Mouse (Mus musculus) limb, embryonic 13.5 days (tissue): ENCODE results near the gene Olfr1099. TPM values are rescaled to one million over a fixed set of nuclear protein-coding genes. Genes with fewer than 3 reads are reported as not detected.

ENCODE experiments used
- ATAC-seq: fragments of 200-750 bp; cut with Nextera tagmentation; 2 replicates; pipeline ENCODE4 v1.8.0; 2017; ENCODE audit warnings: low read depth, moderate number of reproducible peaks, moderate TSS enrichment; ENCODE audit not compliant: low FRiP score
- H3K27ac ChIP-seq: fragments of 300-500 bp; sonication (generic); 2 replicates; pipeline ENCODE4 v1.5.1; 2015; ENCODE audit warnings: inconsistent platforms, mild to moderate bottlenecking, moderate library complexity
- H3K27me3 ChIP-seq: fragments of 300-500 bp; sonication (generic); 2 replicates; pipeline ENCODE4 v1.6.1; 2015; ENCODE audit warnings: mild to moderate bottlenecking, inconsistent platforms
- H3K36me3 ChIP-seq: fragments of 300-500 bp; sonication (generic); 2 replicates; pipeline ENCODE4 v1.6.1; 2015; ENCODE audit warnings: inconsistent platforms, mild to moderate bottlenecking, moderate library complexity
- H3K4me1 ChIP-seq: fragments of 300-500 bp; sonication (generic); 2 replicates; pipeline ENCODE4 v1.6.1; 2015; ENCODE audit warnings: inconsistent platforms
- H3K4me2 ChIP-seq: fragments of 300-500 bp; sonication (generic); replicated peaks from 2 replicates; pipeline ENCODE4 v1.6.1; 2015; ENCODE audit warnings: inconsistent platforms, mild to moderate bottlenecking, moderate library complexity
- H3K4me3 ChIP-seq: fragments of 300-500 bp; sonication (generic); 2 replicates; pipeline ENCODE4 v1.5.1; 2015; ENCODE audit warnings: moderate library complexity, mild to moderate bottlenecking, inconsistent platforms
- H3K9ac ChIP-seq: fragments of 300-500 bp; sonication (generic); 2 replicates; pipeline ENCODE4 v1.6.1; 2015; ENCODE audit warnings: mild to moderate bottlenecking, inconsistent platforms
- H3K9me3 ChIP-seq: fragments of 300-500 bp; sonication (generic); 2 replicates; pipeline ENCODE4 v1.6.1; 2016; ENCODE audit warnings: inconsistent platforms
- WGBS: fragments of 180-500 bp; shearing (Covaris S2); methylation state at CpG from one replicate; pipeline ENCODE4 v1.1.7; 2015; 5-methylcytosine and 5-hydroxymethylcytosine counted together
- polyA plus RNA-seq: library from polyadenylated mRNA; unstranded; fragments of >200 nt; fragmentation: Nextera tagmentation; extraction: Ambion mirVana; gene quantifications from 2 replicates; pipeline ENCODE4 v1.2.1, GENCODE M21; 2015

Olfr1099 gene
- not detected in 2 replicates for polyA plus RNA-seq

DNA sequence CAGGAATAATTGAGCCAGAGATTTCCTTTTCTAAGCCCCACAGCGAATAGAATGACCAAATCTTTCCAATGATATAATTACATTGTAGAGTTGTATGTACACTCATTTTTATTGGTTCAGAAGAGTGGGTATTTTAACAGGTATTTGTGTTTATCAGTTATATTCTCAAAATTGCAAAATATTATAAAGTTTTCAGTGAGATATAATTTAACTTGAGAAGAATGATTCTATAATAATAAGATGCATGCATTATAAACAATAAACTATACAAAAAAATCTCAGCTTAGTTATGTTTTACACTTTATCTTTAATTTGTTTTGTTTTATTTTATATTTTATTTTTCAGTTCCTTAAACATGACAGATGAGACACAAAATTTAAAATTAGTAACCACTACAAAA is at the start of gene Olfr1099:
TSS of gene Olfr1099 (minus strand) at position 101 of the 400 bp plus-strand sequence.
- no peak for ATAC-seq
- Histone ChIP-seq H3K27me3 (no peaks in the 10 kb centered on the region), H3K4me1 (no peaks in the 10 kb centered on the region), H3K36me3 (no peaks in the 10 kb centered on the region), H3K27ac (no peak within 1 kb of the TSS), H3K4me2 (no peak within 1 kb of the TSS), H3K9me3 (no peaks in the 10 kb centered on the region), H3K9ac (no peak within 1 kb of the TSS), H3K4me3 (no peak within 1 kb of the TSS)
- 93% methylated on average over 1 of the region's 1 CpGs for WGBS

DNA sequence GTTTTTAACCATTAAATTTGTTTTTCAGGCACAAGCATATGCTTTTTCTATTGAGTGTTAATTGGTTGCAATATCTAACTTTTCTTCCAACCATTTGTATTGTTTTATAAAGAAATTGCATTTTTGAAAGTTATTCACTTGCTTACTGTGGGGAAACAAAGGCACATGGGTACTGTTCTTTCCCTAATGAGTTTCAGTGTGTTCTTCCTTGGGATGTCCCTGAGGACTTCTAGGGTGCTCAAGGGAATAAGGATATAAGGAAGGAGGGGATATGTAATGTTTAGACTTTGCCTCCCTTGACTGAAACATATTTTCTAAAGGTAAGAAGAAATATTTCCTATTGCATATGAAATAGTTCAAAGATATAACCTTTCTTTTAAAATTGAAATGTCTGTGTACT is 37.6 kb upstream of the Olfr1099 start, which contains the start of gene Olfr1102:
TSS of gene Olfr1102 (plus strand) at position 301 of the 400 bp plus-strand sequence.
- no peaks in the 10 kb centered on the region for H3K9me3 ChIP-seq
- H3K4me3 ChIP-seq = no peak within 1 kb of the TSS
- no peak for ATAC-seq
- no peaks in the 10 kb centered on the region for H3K4me1 ChIP-seq
- H3K36me3 ChIP-seq = no peaks in the 10 kb centered on the region
- H3K27me3 ChIP-seq = no peaks in the 10 kb centered on the region
- no peak within 1 kb of the TSS for H3K27ac ChIP-seq
- H3K9ac ChIP-seq = no peak within 1 kb of the TSS
- no peak within 1 kb of the TSS for H3K4me2 ChIP-seq

DNA sequence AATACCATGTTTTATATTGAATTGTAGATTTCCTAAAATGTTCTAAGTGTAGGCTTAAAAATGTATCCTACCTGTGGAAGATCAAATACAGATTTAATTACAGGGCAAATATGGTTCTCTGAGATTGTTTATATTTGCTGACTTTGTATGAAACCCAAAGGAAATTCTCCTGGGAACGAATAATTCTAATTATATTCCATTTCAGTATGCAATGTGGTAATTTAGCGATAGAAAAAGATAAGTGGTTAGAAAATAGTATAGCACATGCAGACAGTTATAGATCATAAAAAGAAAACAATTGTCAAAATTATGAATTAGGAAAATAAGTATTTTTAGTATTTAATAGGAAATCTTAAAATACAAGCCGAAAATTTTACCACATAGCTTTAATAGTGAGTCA is 30.6 kb upstream of the Olfr1099 start, which contains the start of gene Olfr1101:
TSS of gene Olfr1101 (minus strand) at position 101 of the 400 bp plus-strand sequence.
- no peak for ATAC-seq
- no peak within 1 kb of the TSS for H3K9ac ChIP-seq
- H3K4me2 ChIP-seq = no peak within 1 kb of the TSS
- H3K27me3 ChIP-seq = no peaks in the 10 kb centered on the region
- no peaks in the 10 kb centered on the region for H3K9me3 ChIP-seq
- no peaks in the 10 kb centered on the region for H3K4me1 ChIP-seq
- H3K36me3 ChIP-seq = no peaks in the 10 kb centered on the region
- H3K4me3 ChIP-seq = no peak within 1 kb of the TSS
- WGBS = 80% methylated on average over 3 of the region's 3 CpGs
- no peak within 1 kb of the TSS for H3K27ac ChIP-seq

DNA sequence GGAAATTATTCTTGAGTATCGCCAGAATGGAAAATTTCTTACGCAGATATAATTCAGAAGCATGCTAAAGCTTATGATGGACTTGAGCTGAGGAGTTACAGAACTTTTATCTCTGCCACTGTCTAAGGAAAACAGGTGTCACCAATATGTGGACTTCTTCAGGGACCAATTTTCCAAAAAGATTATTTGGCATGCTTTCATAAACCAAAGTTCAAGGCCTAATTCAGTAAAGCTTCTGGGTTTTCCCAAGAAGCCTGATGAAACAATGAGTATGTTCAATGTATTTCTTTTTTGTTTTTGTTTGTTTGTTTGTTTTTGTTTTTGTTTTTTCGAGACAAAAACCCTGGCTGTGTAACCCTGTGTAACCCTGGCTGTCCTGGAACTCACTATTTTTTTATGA is 19.4 kb upstream of the Olfr1099 start, which contains the start of gene Olfr1100:
TSS of gene Olfr1100 (minus strand) at position 101 of the 400 bp plus-strand sequence.
- no peak within 1 kb of the TSS for H3K4me2 ChIP-seq
- no peaks in the 10 kb centered on the region for H3K36me3 ChIP-seq
- H3K27me3 ChIP-seq = no peaks in the 10 kb centered on the region
- H3K9ac ChIP-seq = no peak within 1 kb of the TSS
- ATAC-seq = no peak
- H3K4me3 ChIP-seq = no peak within 1 kb of the TSS
- H3K27ac ChIP-seq = no peak within 1 kb of the TSS
- 74% methylated on average over 3 of the region's 3 CpGs for WGBS
- no peaks in the 10 kb centered on the region for H3K4me1 ChIP-seq
- no peaks in the 10 kb centered on the region for H3K9me3 ChIP-seq

DNA sequence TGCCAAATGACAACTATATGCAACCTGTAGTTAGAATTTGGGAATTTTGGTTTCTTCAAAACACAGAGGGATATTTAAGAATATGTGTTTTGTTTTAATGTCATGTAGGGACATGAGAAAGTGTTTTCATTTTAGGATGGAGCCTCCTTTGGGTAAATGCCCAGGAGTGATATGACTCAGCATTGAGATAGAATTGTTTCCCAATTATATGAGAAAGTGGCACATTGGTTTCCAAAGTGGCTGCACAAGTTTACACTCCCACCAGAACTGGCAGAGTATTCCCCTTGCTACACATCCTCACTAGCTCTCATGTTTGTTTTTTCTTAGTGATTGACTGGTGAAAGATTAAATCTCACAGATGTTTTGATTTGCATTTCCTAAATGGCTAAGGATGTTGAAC is 33.9 kb downstream of the Olfr1099 start:
- Histone ChIP-seq H3K4me1 (no peaks in the 10 kb centered on the region), H3K9ac (no peak overlapping the region), H3K9me3 (no peaks in the 10 kb centered on the region), H3K27ac (no peak overlapping the region), H3K27me3 (no peaks in the 10 kb centered on the region), H3K4me3 (no peak overlapping the region), H3K4me2 (no peak overlapping the region), H3K36me3 (no peaks in the 10 kb centered on the region)
- ATAC-seq = no peak

DNA sequence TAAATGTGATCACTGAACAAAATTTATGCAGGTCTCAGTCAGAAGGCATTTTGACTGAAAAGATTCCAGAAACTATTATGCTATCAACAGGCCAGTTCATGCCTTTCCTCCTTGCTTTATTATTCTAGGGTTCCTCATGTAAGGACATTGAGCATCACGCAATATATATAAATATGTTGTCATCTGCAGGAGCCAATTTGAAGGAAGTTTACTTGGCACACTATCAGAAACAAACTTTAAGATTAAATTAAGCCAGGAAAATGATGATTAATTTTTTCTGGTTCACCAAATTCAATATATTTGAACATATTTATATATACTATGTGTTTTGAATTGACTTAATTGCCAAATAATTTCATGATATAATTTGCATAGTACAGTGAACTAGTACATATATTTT is 36.0 kb downstream of the Olfr1099 start, which contains the start of gene Olfr1098:
TSS of gene Olfr1098 (minus strand) at position 101 of the 400 bp plus-strand sequence.
- Histone ChIP-seq H3K36me3 (no peaks in the 10 kb centered on the region), H3K4me1 (no peaks in the 10 kb centered on the region), H3K4me2 (no peak within 1 kb of the TSS), H3K27ac (no peak within 1 kb of the TSS), H3K9me3 (no peaks in the 10 kb centered on the region), H3K27me3 (no peaks in the 10 kb centered on the region), H3K9ac (no peak within 1 kb of the TSS), H3K4me3 (no peak within 1 kb of the TSS)
- WGBS = 94% methylated on average over 1 of the region's 1 CpGs
- ATAC-seq = no peak

- Histone ChIP-seq H3K9ac (no peak overlapping the region), H3K4me2 (no peak overlapping the region), H3K4me1 (no peaks in the 10 kb centered on the region), H3K9me3 (no peaks in the 10 kb centered on the region; the same call in 1 of the 2 replicates), H3K4me3 (no peak overlapping the region), H3K27ac (no peak overlapping the region), H3K36me3 (no peaks in the 10 kb centered on the region), H3K27me3 (no peaks in the 10 kb centered on the region)
- no peak for ATAC-seq
- WGBS = 89% methylated on average over 2 of the region's 2 CpGs
Measured at GRCm38 (mm10) chr2:86905647-86906046, 54.8 kb downstream of the Olfr1099 start.

Other genes starting within 250 kb of the Olfr1099 start
- not detected in 2 replicates for gene Olfr1089, start 227.0 kb downstream of the Olfr1099 start, polyA plus RNA-seq
- not detected in 2 replicates for gene Olfr1090, start 201.7 kb downstream of the Olfr1099 start, polyA plus RNA-seq
- not detected in 2 replicates for gene Olfr1093, start 178.2 kb downstream of the Olfr1099 start, polyA plus RNA-seq
- not detected in 2 replicates for gene Olfr141, start 150.7 kb downstream of the Olfr1099 start, polyA plus RNA-seq
- not detected in 2 replicates for gene Olfr1094, start 136.0 kb downstream of the Olfr1099 start, polyA plus RNA-seq
- gene Olfr1095, start 109.0 kb downstream of the Olfr1099 start, polyA plus RNA-seq = not detected in 2 replicates
- not detected in 2 replicates for gene Gm13723, start 85.9 kb downstream of the Olfr1099 start, polyA plus RNA-seq
- not detected in 2 replicates for gene Olfr1097, start 68.5 kb downstream of the Olfr1099 start, polyA plus RNA-seq
- gene Olfr1098, start 36.1 kb downstream of the Olfr1099 start, polyA plus RNA-seq = not detected in 2 replicates
- gene Olfr1100, start 19.3 kb upstream of the Olfr1099 start, polyA plus RNA-seq = not detected in 2 replicates
- gene Olfr1101, start 30.5 kb upstream of the Olfr1099 start, polyA plus RNA-seq = not detected in 2 replicates
- not detected in 2 replicates for gene Olfr1102, start 37.7 kb upstream of the Olfr1099 start, polyA plus RNA-seq
- gene Olfr1104, start 66.4 kb upstream of the Olfr1099 start, polyA plus RNA-seq = not detected in 2 replicates
- not detected in 2 replicates for gene Olfr1105, start 75.8 kb upstream of the Olfr1099 start, polyA plus RNA-seq
- not detected in 2 replicates for gene Olfr1106, start 91.6 kb upstream of the Olfr1099 start, polyA plus RNA-seq
- not detected in 2 replicates for gene Olfr1107, start 115.1 kb upstream of the Olfr1099 start, polyA plus RNA-seq
- gene Olfr1109, start 135.3 kb upstream of the Olfr1099 start, polyA plus RNA-seq = not detected in 2 replicates
- gene Olfr259, start 153.9 kb upstream of the Olfr1099 start, polyA plus RNA-seq = not detected in 2 replicates
- gene Olfr1110, start 179.6 kb upstream of the Olfr1099 start, polyA plus RNA-seq = not detected in 2 replicates
- not detected in 2 replicates for gene Olfr1111, start 191.9 kb upstream of the Olfr1099 start, polyA plus RNA-seq
- not detected in 2 replicates for gene Olfr1112, start 227.1 kb upstream of the Olfr1099 start, polyA plus RNA-seq
- gene Olfr1113, start 248.3 kb upstream of the Olfr1099 start, polyA plus RNA-seq = not detected in 2 replicates